Mouse (Mus musculus) G1E (cell line): Measurements from ENCODE around the gene AI467606.

Experiments used
- CTCF ChIP-seq: IDR thresholded peaks from 2 replicates; pipeline ENCODE4 v1.5.1; 2012; ENCODE audit warnings: low read depth, low read length, inconsistent platforms, mixed read lengths
- GATA1 ChIP-seq: IDR thresholded peaks from 2 replicates; pipeline ENCODE4 v1.6.1; 2012; ENCODE audit warnings: borderline replicate concordance, low read length, inconsistent platforms, mixed read lengths
- GATA2 ChIP-seq: IDR thresholded peaks from 2 replicates; pipeline ENCODE4 v1.6.1; 2012; ENCODE audit warnings: low read depth, low read length, inconsistent platforms, borderline replicate concordance
- POLR2AphosphoS5 ChIP-seq: IDR thresholded peaks from 2 replicates; pipeline ENCODE4 v1.6.1; 2012; ENCODE audit warnings: low read depth, low read length, inconsistent platforms; ENCODE audit not compliant: insufficient replicate concordance
- TAL1 ChIP-seq: conservative IDR thresholded peaks from 2 replicates; pipeline ENCODE4 v1.6.1; 2012; ENCODE audit warnings: low read depth, low read length, inconsistent platforms, mixed read lengths

GRCm38 (mm10) chr7:127140623-127141404 lies 49.7 kb downstream of the AI467606 start:
- TF ChIP-seq CTCF (no peak), GATA1 (no peak), TAL1 (no peak), POLR2AphosphoS5 (no peak), GATA2 (no peak)
